Mouse (Mus musculus): ENCODE results near the gene Fbxl15.

GRCm38 (mm10) chr19:46330696-46331095 is 2.7 kb downstream of the Fbxl15 start:
- TF ChIP-seq NANOG (IDR thresholded peaks at IDR 0.05; ENCODE audit: borderline replicate concordance, low read length) (no peak), CTCF (conservative IDR thresholded peaks at IDR 0.05; ENCODE audit: low read length) (no peak), POU5F1 (IDR thresholded peaks at IDR 0.05; ENCODE audit: borderline replicate concordance, low read length) (no peak)

All from E14TG2a.4 (cell line).